Mouse (Mus musculus) stomach, embryonic 14.5 days (tissue): ENCODE measurements at regions not wholly inside any gene's neighbourhood (a gene's known extent, or its start where the extent isn't known, plus 50 kb on each side); places are given as distances from the start of the nearest gene placed in this dataset.

Experiments
- ATAC-seq: fragments of 200-750 bp; cut with Nextera tagmentation; 2 replicates; pipeline ENCODE4 v1.8.0; 2017; ENCODE audit warnings: low read depth, moderate TSS enrichment; ENCODE audit not compliant: insufficient number of reproducible peaks, insufficient read depth, low FRiP score
- H3K27ac ChIP-seq: fragments of 300-500 bp; sonication (generic); 2 replicates; pipeline ENCODE4 v1.5.1; 2014; ENCODE audit warnings: mild to moderate bottlenecking, low read length, moderate library complexity, mixed read lengths
- H3K27me3 ChIP-seq: fragments of 300-500 bp; sonication (generic); 2 replicates; pipeline ENCODE4 v1.6.1; 2014; ENCODE audit warnings: low read length, control low read depth, mixed read lengths; ENCODE audit not compliant: control insufficient read depth, insufficient read depth
- H3K36me3 ChIP-seq: fragments of 300-500 bp; sonication (generic); 2 replicates; pipeline ENCODE4 v1.6.1; 2014; ENCODE audit warnings: mild to moderate bottlenecking, control low read depth, low read length, moderate library complexity, mixed read lengths; ENCODE audit not compliant: control insufficient read depth, insufficient read depth
- H3K4me1 ChIP-seq: fragments of 300-500 bp; sonication (generic); 2 replicates; pipeline ENCODE4 v1.6.1; 2014; ENCODE audit warnings: low read length, control low read depth, mixed read lengths; ENCODE audit not compliant: control insufficient read depth, insufficient read depth
- H3K4me2 ChIP-seq: fragments of 300-500 bp; sonication (generic); replicated peaks from 2 replicates; pipeline ENCODE4 v1.6.1; 2014; ENCODE audit warnings: low read depth, low read length, control low read depth
- H3K4me3 ChIP-seq: fragments of 300-500 bp; sonication (generic); 2 replicates; pipeline ENCODE4 v1.5.1; 2014; ENCODE audit warnings: low read depth, low read length, control low read depth
- H3K9ac ChIP-seq: fragments of 300-500 bp; sonication (generic); replicated peaks from 2 replicates; pipeline ENCODE4 v1.6.1; 2014; ENCODE audit warnings: low read depth, mild to moderate bottlenecking, control low read depth, low read length, moderate library complexity, mixed read lengths
- H3K9me3 ChIP-seq: fragments of 300-500 bp; sonication (generic); 2 replicates; pipeline ENCODE4 v1.6.1; 2016; ENCODE audit warnings: low read depth, low read length, control low read depth; ENCODE audit not compliant: control insufficient read depth
- WGBS: fragments of 180-500 bp; shearing (Covaris S2); extraction: QIAGEN DNeasy Blood & Tissue Kit; methylation state at CpG from one replicate; pipeline ENCODE4 v1.1.7; 2014; 5-methylcytosine and 5-hydroxymethylcytosine counted together

- Histone ChIP-seq H3K27me3 (no peaks in the 10 kb centered on the region), H3K9me3 (no peaks in the 10 kb centered on the region), H3K4me2 (no peak overlapping the region), H3K27ac (peak overlapping the region; percentile 62), H3K36me3 (no peaks in the 10 kb centered on the region), H3K4me3 (no peak overlapping the region), H3K9ac (no peak overlapping the region), H3K4me1 (peaks cover 10% of the 10 kb centered on the region)
- WGBS: 40% methylated on average over 5 of the region's 5 CpGs
- ATAC-seq: peak; percentile 58; the same call in 1 of the 2 replicates
These were observed 121.3 kb upstream of the BC052040 start for GRCm38 (mm10) chr2:115460028-115460881.

GRCm38 (mm10) chr2:115460882-115461151 is 120.7 kb upstream of the BC052040 start:
- Histone ChIP-seq H3K27ac (peak overlapping the region; percentile 1; the same call in 1 of the 2 replicates), H3K9ac (no peak overlapping the region)
- ATAC-seq: no peak

GRCm38 (mm10) chr2:115466170-115466569 is 115.3 kb upstream of the BC052040 start:
- Histone ChIP-seq H3K27me3 (no peaks in the 10 kb centered on the region), H3K9me3 (no peaks in the 10 kb centered on the region), H3K9ac (no peak overlapping the region), H3K4me3 (no peak overlapping the region), H3K36me3 (no peaks in the 10 kb centered on the region), H3K4me1 (peaks cover 12% of the 10 kb centered on the region), H3K4me2 (no peak overlapping the region), H3K27ac (no peak overlapping the region)
- no peak for ATAC-seq
- 62% methylated on average over 4 of the region's 4 CpGs for WGBS

More at GRCm38 (mm10) chr2:115460882-115461151, 120.7 kb upstream of the BC052040 start:
- no peaks in the 10 kb centered on the region for H3K9me3 ChIP-seq
- H3K36me3 ChIP-seq: no peaks in the 10 kb centered on the region
- H3K27me3 ChIP-seq: no peaks in the 10 kb centered on the region
- peaks cover 10% of the 10 kb centered on the region for H3K4me1 ChIP-seq
- no peak overlapping the region for H3K4me3 ChIP-seq
- WGBS: 27% methylated on average over 1 of the region's 1 CpGs
- no peak overlapping the region for H3K4me2 ChIP-seq

DNA sequence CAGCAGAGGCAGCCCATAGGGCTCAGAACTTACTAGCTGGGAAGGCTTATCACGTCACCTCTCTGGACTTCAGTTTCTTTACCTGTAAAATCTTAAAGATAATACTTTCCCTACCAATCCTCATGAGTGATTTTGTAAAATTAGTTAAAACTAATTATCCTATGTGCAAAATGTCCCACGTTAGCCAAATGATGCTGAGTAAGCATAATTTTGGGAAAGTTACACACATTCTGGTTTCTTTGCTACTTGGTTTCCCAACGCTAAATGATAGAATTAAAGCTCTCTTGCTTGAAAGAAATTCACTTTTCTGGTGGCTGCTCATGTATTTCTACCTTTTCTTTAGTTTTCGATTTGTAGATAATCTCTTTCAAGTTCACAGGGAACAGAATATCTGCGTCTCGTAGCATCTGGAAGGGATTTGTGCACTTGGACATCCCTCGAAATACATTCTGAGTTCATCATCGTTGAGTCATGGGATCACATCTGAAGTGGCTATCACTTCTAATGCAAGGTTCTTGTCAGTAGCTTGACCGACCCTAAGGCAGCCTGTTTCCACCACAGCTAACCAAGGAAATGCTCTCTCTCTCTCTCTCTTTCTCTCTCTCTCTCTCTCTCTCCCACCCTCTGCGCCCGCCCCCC is 114.3 kb upstream of the BC052040 start:
- Histone ChIP-seq H3K27ac (no peak overlapping the region; the same call in 1 of the 2 replicates), H3K9me3 (no peaks in the 10 kb centered on the region), H3K4me1 (peaks cover 11% of the 10 kb centered on the region), H3K4me2 (no peak overlapping the region), H3K27me3 (no peaks in the 10 kb centered on the region), H3K36me3 (no peaks in the 10 kb centered on the region), H3K4me3 (no peak overlapping the region), H3K9ac (no peak overlapping the region)
- no peak for ATAC-seq
- 67% methylated on average over 11 of the region's 11 CpGs for WGBS

DNA sequence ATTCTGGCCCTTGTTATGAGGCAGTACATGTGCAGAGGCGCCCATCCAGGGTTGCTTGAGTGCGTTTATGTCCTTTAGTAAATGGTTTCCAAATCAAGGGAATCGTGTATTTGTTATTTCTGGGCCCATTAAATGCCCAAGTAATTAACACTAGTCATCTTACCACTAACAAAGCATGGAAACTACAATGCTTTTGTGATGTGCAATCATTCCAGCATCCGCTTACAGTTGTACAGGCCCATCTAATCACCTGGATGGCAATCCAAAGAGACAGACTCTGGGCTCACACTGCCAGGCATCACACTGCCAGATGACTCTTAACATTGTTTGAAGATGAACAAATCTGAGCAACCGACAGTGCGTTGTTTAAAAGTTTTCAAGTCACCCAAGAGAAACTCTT is 113.6 kb upstream of the BC052040 start:
- Histone ChIP-seq H3K9me3 (no peaks in the 10 kb centered on the region), H3K27me3 (no peaks in the 10 kb centered on the region), H3K27ac (peak overlapping the region; percentile 70), H3K4me1 (peaks cover 11% of the 10 kb centered on the region), H3K36me3 (no peaks in the 10 kb centered on the region), H3K9ac (no peak overlapping the region), H3K4me3 (no peak overlapping the region), H3K4me2 (no peak overlapping the region)
- 70% methylated on average over 6 of the region's 6 CpGs for WGBS
- no peak for ATAC-seq

- no peak overlapping the region; the same call in 1 of the 2 replicates for H3K27ac ChIP-seq
- H3K4me1 ChIP-seq: peaks cover 11% of the 10 kb centered on the region
- no peak overlapping the region for H3K4me2 ChIP-seq
- H3K27me3 ChIP-seq: no peaks in the 10 kb centered on the region
- ATAC-seq: no peak
- no peaks in the 10 kb centered on the region for H3K36me3 ChIP-seq
- no peak overlapping the region for H3K4me3 ChIP-seq
- no peak overlapping the region for H3K9ac ChIP-seq
- 48% methylated on average over 7 of the region's 7 CpGs for WGBS
- no peaks in the 10 kb centered on the region for H3K9me3 ChIP-seq
These were observed 113.0 kb upstream of the BC052040 start for GRCm38 (mm10) chr2:115468471-115468909.

- Histone ChIP-seq H3K27ac (no peak overlapping the region), H3K36me3 (no peaks in the 10 kb centered on the region), H3K27me3 (no peaks in the 10 kb centered on the region), H3K4me3 (no peak overlapping the region), H3K4me2 (no peak overlapping the region), H3K4me1 (peaks cover 11% of the 10 kb centered on the region), H3K9me3 (no peaks in the 10 kb centered on the region), H3K9ac (no peak overlapping the region)
- no peak; the same call in 1 of the 2 replicates for ATAC-seq
- 39% methylated on average over 6 of the region's 6 CpGs for WGBS
These were observed 112.2 kb upstream of the BC052040 start for GRCm38 (mm10) chr2:115469165-115469821.

DNA sequence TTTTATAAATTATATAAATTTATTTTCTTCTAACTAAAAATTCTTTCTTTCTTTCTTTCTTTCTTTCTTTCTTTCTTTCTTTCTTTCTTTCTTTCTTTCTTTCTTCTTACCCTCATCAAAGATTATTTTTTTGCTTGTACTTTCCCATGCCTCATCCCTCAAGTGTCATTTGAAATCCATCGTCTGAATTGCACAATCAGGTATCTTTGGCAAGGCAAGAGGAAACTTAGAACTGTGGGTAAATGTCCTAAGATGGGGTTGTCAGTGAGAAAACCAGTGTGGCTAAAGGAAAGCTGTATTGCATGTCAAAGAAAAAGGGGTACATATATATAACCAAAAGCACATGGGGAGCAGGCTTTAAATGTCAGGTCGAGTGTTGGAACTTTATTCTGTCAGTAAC is 109.1 kb upstream of the BC052040 start:
- Histone ChIP-seq H3K36me3 (no peaks in the 10 kb centered on the region), H3K4me2 (no peak overlapping the region), H3K9ac (no peak overlapping the region), H3K27ac (no peak overlapping the region), H3K27me3 (no peaks in the 10 kb centered on the region), H3K4me1 (peaks cover 8% of the 10 kb centered on the region), H3K9me3 (no peaks in the 10 kb centered on the region), H3K4me3 (no peak overlapping the region)
- ATAC-seq: no peak
- 85% methylated on average over 2 of the region's 2 CpGs for WGBS
